Mouse (Mus musculus): Measurements from ENCODE around the gene Unc5c. TPM values are rescaled to one million over a fixed set of nuclear protein-coding genes. Genes with fewer than 3 reads are reported as not detected.

Unc5c gene
- total and polyA plus RNA-seq, 3 experiments: not detected

GRCm38 (mm10) chr3:141716371-141716770 lies 251.4 kb downstream of the Unc5c start:
- Histone ChIP-seq H3K9ac (ENCODE audit: insufficient read depth, low read depth) (no peak overlapping the region), H3K36me3 (replicated peaks in 1 of 2; ENCODE audit: control insufficient read depth in 1 of 2, insufficient read depth in 1 of 2, low read length in 1 of 2) (no peaks in the 10 kb centered on the region), H3K4me3 (replicated peaks in 1 of 3; ENCODE audit: low read depth in 2 of 3, low read length in 2 of 3, poor library complexity in 1 of 3) (no peak overlapping the region), H3K4me2 (ENCODE audit: insufficient read depth, low read depth, poor library complexity, severe bottlenecking) (no peak overlapping the region), H3K27ac (ENCODE audit: insufficient read depth, low read depth) (no peak overlapping the region), H3K79me2 (replicated peaks; ENCODE audit: control insufficient read depth, extremely low read depth, insufficient read depth, poor library complexity, severe bottlenecking) (no peaks in the 10 kb centered on the region), H3K27me3 (replicated peaks) (no peaks in the 10 kb centered on the region), H3K4me1 (ENCODE audit: control insufficient read depth in 1 of 2, insufficient read depth in 2 of 2) (no peaks in the 10 kb centered on the region), H3K9me3 (replicated peaks; ENCODE audit: low read length) (no peaks in the 10 kb centered on the region)
- TF ChIP-seq USF1 (IDR thresholded peaks at IDR 0.05; ENCODE audit: low read depth, low read length) (no peak), BHLHE40 (IDR thresholded peaks at IDR 0.05; ENCODE audit: low read depth, low read length) (no peak), JUND (conservative IDR thresholded peaks at IDR 0.05; ENCODE audit: low read depth, low read length) (no peak), SMC3 (IDR thresholded peaks at IDR 0.05; ENCODE audit: low read depth, low read length) (no peak), RAD21 (IDR thresholded peaks at IDR 0.05; ENCODE audit: low read depth, low read length) (no peak), ETS1 (conservative IDR thresholded peaks at IDR 0.05; ENCODE audit: low read depth, low read length) (no peak), CHD2 (IDR thresholded peaks at IDR 0.05; ENCODE audit: low read length) (no peak), CHD1 (IDR thresholded peaks at IDR 0.05; ENCODE audit: low read depth, low read length) (no peak), HCFC1 (IDR thresholded peaks at IDR 0.05; ENCODE audit: low read depth, low read length) (no peak), RCOR1 (conservative IDR thresholded peaks at IDR 0.05; ENCODE audit: low read depth, low read length) (no peak)
- in situ Hi-C loops (cut with MboI; ENCODE audit: low pct_ligation_motif_present, low pct_unique_long_range_greater_than_20kb, low sequenced_read_pairs) (no loop called here), dilution Hi-C loops (cut with MboI; ENCODE audit: extremely low pct_ligation_motif_present, extremely low pct_unique_long_range_greater_than_20kb, low sequenced_read_pairs) (no loop called here)
- no peak for DNase-seq (ENCODE audit: extremely low read depth)

- Histone ChIP-seq H3K27ac (ENCODE audit: insufficient read depth, low read depth) (no peak overlapping the region), H3K9ac (ENCODE audit: insufficient read depth, low read depth) (no peak overlapping the region), H3K9me3 (replicated peaks; ENCODE audit: low read length) (no peaks in the 10 kb centered on the region), H3K4me2 (ENCODE audit: insufficient read depth, low read depth, poor library complexity, severe bottlenecking) (no peak overlapping the region), H3K4me3 (replicated peaks in 1 of 3; ENCODE audit: low read depth in 2 of 3, low read length in 2 of 3, poor library complexity in 1 of 3) (no peak overlapping the region), H3K36me3 (replicated peaks in 1 of 2; ENCODE audit: control insufficient read depth in 1 of 2, insufficient read depth in 1 of 2, low read length in 1 of 2) (no peaks in the 10 kb centered on the region), H3K4me1 (ENCODE audit: control insufficient read depth in 1 of 2, insufficient read depth in 2 of 2) (no peaks in the 10 kb centered on the region), H3K27me3 (replicated peaks) (no peaks in the 10 kb centered on the region), H3K79me2 (replicated peaks; ENCODE audit: control insufficient read depth, extremely low read depth, insufficient read depth, poor library complexity, severe bottlenecking) (no peaks in the 10 kb centered on the region)
- dilution Hi-C loops (cut with MboI; ENCODE audit: extremely low pct_ligation_motif_present, extremely low pct_unique_long_range_greater_than_20kb, low sequenced_read_pairs) (no loop called here), in situ Hi-C loops (cut with MboI; ENCODE audit: low pct_ligation_motif_present, low pct_unique_long_range_greater_than_20kb, low sequenced_read_pairs) (no loop called here)
- no peak for DNase-seq (ENCODE audit: extremely low read depth)
- TF ChIP-seq ZC3H11A (IDR thresholded peaks at IDR 0.05; ENCODE audit: low read depth, low read length): no peak
- 0 out of 2 replicates have a peak, but pooled peaks have one; percentile 13 for TF ChIP-seq BHLHE40 (IDR thresholded peaks at IDR 0.05; ENCODE audit: low read depth, low read length)
Observed at GRCm38 (mm10) chr3:141719050-141719449, 254.0 kb downstream of the Unc5c start.

DNA sequence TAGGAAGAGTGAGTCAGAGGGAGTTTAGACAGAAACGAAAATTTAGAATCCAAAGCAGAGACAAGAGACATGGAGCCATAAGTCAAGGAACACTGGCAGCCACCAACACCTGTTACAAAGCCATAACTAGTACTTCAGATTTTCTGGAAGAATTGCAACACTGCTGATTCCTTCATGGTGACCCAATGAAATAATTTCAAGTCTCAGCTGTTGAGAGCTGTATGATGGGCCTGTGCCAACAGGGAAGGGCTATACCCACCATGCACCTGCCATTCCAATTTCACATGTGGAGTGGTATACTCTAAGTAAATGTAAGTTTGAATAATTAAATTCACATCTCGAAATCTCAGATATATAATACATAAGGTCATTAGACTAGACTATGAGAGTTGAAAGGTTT lies 259.5 kb downstream of the Unc5c start:
- TF ChIP-seq MAX (IDR thresholded peaks at IDR 0.05; ENCODE audit: low read length) (no peak), SMC3 (IDR thresholded peaks at IDR 0.05; ENCODE audit: low read depth, low read length) (no peak), ETS1 (conservative IDR thresholded peaks at IDR 0.05; ENCODE audit: low read depth, low read length) (no peak), UBTF (IDR thresholded peaks at IDR 0.05; ENCODE audit: low read depth, low read length) (no peak), MXI1 (IDR thresholded peaks at IDR 0.05; ENCODE audit: low read depth, low read length) (no peak), MAFK (IDR thresholded peaks at IDR 0.05; ENCODE audit: insufficient replicate concordance, low read length) (no peak), ZC3H11A (IDR thresholded peaks at IDR 0.05; ENCODE audit: low read depth, low read length) (no peak), CHD2 (IDR thresholded peaks at IDR 0.05; ENCODE audit: low read length) (no peak), E2F4 (IDR thresholded peaks at IDR 0.05; ENCODE audit: insufficient replicate concordance, low read depth, low read length) (no peak), IRF4 (IDR thresholded peaks at IDR 0.05; ENCODE audit: low read depth, low read length) (no peak), JUN (IDR thresholded peaks at IDR 0.05; ENCODE audit: insufficient read depth, low read depth, low read length) (no peak), RAD21 (IDR thresholded peaks at IDR 0.05; ENCODE audit: low read depth, low read length) (no peak), ZMIZ1 (IDR thresholded peaks at IDR 0.05; ENCODE audit: low read depth, low read length) (no peak)
- H3K36me3 ChIP-seq (replicated peaks in 1 of 2; ENCODE audit: control insufficient read depth in 1 of 2, insufficient read depth in 1 of 2, low read length in 1 of 2): no peaks in the 10 kb centered on the region
- in situ Hi-C loops (cut with MboI; ENCODE audit: low pct_ligation_motif_present, low pct_unique_long_range_greater_than_20kb, low sequenced_read_pairs): no loop called here
- no peak overlapping the region for H3K4me2 ChIP-seq (ENCODE audit: insufficient read depth, low read depth, poor library complexity, severe bottlenecking)
- no peaks in the 10 kb centered on the region for H3K4me1 ChIP-seq (ENCODE audit: control insufficient read depth in 1 of 2, insufficient read depth in 2 of 2)
- no peak for DNase-seq (ENCODE audit: extremely low read depth)
- H3K27me3 ChIP-seq (replicated peaks): no peaks in the 10 kb centered on the region
- no peak overlapping the region for H3K9ac ChIP-seq (ENCODE audit: insufficient read depth, low read depth)
- H3K27ac ChIP-seq (ENCODE audit: insufficient read depth, low read depth): no peak overlapping the region
- H3K4me3 ChIP-seq (replicated peaks in 1 of 3; ENCODE audit: low read depth in 2 of 3, low read length in 2 of 3, poor library complexity in 1 of 3): no peak overlapping the region
- dilution Hi-C loops (cut with MboI; ENCODE audit: extremely low pct_ligation_motif_present, extremely low pct_unique_long_range_greater_than_20kb, low sequenced_read_pairs): no loop called here
- H3K9me3 ChIP-seq (replicated peaks; ENCODE audit: low read length): no peaks in the 10 kb centered on the region
- H3K79me2 ChIP-seq (replicated peaks; ENCODE audit: control insufficient read depth, extremely low read depth, insufficient read depth, poor library complexity, severe bottlenecking): no peaks in the 10 kb centered on the region

Measured in CH12.LX (cell line).